Mouse (Mus musculus) bone marrow, adult 2 months (tissue): ENCODE measurements around the gene Tmem255a. TPM values are rescaled to one million over a fixed set of nuclear protein-coding genes. Genes with fewer than 3 reads are reported as not detected.
"Not testable (repeated sequence)": the region's sequence is repeated elsewhere in the genome, so short reads cannot be mapped to it uniquely, and the experiment has no call there.

Experiments
- H3K27ac ChIP-seq: fragments of 200-500 bp; 2 replicates; pipeline ENCODE4 v1.5.1; 2012; ENCODE audit warnings: low read depth, mild to moderate bottlenecking, control low read depth, inconsistent platforms, low read length; ENCODE audit not compliant: control insufficient read depth, poor library complexity, insufficient read depth
- H3K4me1 ChIP-seq: fragments of 200-500 bp; 2 replicates; pipeline ENCODE4 v1.6.1; 2011; ENCODE audit warnings: low read length; ENCODE audit not compliant: control insufficient read depth, insufficient read depth
- H3K4me3 ChIP-seq: fragments of 200-500 bp; replicated peaks from 2 replicates; pipeline ENCODE3; 2011; ENCODE audit warnings: mild to moderate bottlenecking, low read depth, low read length, control low read depth; ENCODE audit not compliant: control insufficient read depth
- CTCF ChIP-seq: fragments of 200-500 bp; IDR thresholded peaks from 2 replicates; pipeline ENCODE4 v1.5.1; 2011; ENCODE audit warnings: low read length, control low read depth; ENCODE audit not compliant: control insufficient read depth, insufficient read depth
- POLR2A ChIP-seq: fragments of 200-500 bp; IDR thresholded peaks from 2 replicates; pipeline ENCODE4 v1.6.1; 2011; ENCODE audit warnings: low read depth, mild to moderate bottlenecking, control low read depth, low read length, borderline replicate concordance; ENCODE audit not compliant: control insufficient read depth
- WGBS: fragments of 180-500 bp; shearing (Covaris S2); methylation state at CpG from one replicate; pipeline ENCODE4 v1.1.7; 2018; 5-methylcytosine and 5-hydroxymethylcytosine counted together
- polyA plus RNA-seq: library from polyadenylated mRNA; stranded (reverse); fragments of >200 nt; gene quantifications from 2 replicates; pipeline ENCODE4 v1.2.4, GENCODE M21; 2011; ENCODE audit warnings: low replicate concordance; ENCODE audit not compliant: missing spikeins, insufficient read depth, insufficient read length

Gene Tmem255a
- polyA plus RNA-seq, 1 experiment: not detected

GRCm38 (mm10) chrX:38180656-38181607 is 71.3 kb downstream of the Tmem255a start:
- 16% methylated on average over 37 of the region's 38 CpGs for WGBS
- TF ChIP-seq POLR2A: no peak
- no peak for TF ChIP-seq CTCF
- Histone ChIP-seq H3K27ac (no peak overlapping the region), H3K4me3 (peak overlapping the region; percentile 24), H3K4me1 (no peaks in the 10 kb centered on the region)

DNA sequence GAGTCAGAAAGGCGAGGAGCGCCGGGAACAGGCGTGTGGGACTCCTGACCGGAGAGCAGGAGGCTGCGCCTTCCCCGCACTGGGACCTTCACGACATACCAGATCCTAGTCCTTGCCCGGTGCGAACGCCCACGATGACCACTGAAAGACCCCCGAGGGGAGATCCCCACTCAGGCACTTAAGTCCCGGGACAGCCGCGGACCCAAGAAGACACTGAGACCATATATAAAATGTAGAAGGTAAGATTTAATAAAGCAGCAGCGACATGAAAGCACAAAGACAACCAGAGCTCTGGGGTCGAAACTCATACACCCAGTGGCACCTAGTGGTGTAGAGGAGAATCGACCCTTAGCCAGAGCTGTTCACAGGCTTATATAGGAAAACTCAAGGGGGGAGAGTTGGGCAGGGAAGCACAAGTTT is 72.3 kb downstream of the Tmem255a start:
- not testable (repeated sequence) for H3K4me1 ChIP-seq, H3K27ac ChIP-seq, H3K4me3 ChIP-seq
- WGBS: 29% methylated on average over 19 of the region's 19 CpGs

DNA sequence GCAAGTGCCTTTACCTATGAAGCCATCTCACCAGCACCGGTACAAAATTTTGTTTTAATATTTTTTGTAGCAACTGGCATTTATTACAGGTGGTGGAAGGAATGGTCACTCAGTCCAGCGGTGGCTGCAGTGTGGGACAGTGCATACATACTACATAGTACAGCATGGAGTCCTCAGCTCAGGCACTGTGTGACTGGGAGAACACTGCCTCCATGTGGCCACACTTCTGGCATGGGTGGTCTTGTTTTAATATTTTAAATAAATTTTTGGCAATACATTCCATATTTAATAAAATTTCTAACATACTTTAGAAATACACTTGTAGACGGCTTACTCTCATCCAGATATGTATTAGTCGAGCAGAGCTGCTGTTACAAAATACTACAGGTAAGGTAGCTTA is 85.6 kb downstream of the Tmem255a start:
- WGBS: 67% methylated on average over 4 of the region's 4 CpGs
- no peak overlapping the region for H3K27ac ChIP-seq
- no peaks in the 10 kb centered on the region for H3K4me1 ChIP-seq
- H3K4me3 ChIP-seq: no peak overlapping the region
- no peak for TF ChIP-seq CTCF
- TF ChIP-seq POLR2A: no peak

- 73% methylated on average over 9 of the region's 9 CpGs for WGBS
- no peak overlapping the region for H3K27ac ChIP-seq
- H3K4me3 ChIP-seq: no peak overlapping the region
- TF ChIP-seq CTCF (no peak), POLR2A (no peak)
- H3K4me1 ChIP-seq: no peaks in the 10 kb centered on the region
Measured at GRCm38 (mm10) chrX:38166064-38166463, 86.2 kb downstream of the Tmem255a start.

GRCm38 (mm10) chrX:38165315-38165714 is 86.9 kb downstream of the Tmem255a start:
- H3K27ac ChIP-seq: no peak overlapping the region
- 76% methylated on average over 3 of the region's 3 CpGs for whole genome bisulfite sequencing
- H3K4me3 ChIP-seq: no peak overlapping the region
- H3K4me1 ChIP-seq: no peaks in the 10 kb centered on the region
- TF ChIP-seq CTCF: no peak
- TF ChIP-seq POLR2A: no peak

- TF ChIP-seq POLR2A (no peak), CTCF (no peak)
- 68% methylated on average over 1 of the region's 1 CpGs for WGBS
- Histone ChIP-seq H3K4me1 (no peaks in the 10 kb centered on the region), H3K4me3 (no peak overlapping the region), H3K27ac (no peak overlapping the region)
Measured at GRCm38 (mm10) chrX:38159097-38159496, 93.1 kb downstream of the Tmem255a start.

Other genes with a start within 250 kb of the Tmem255a start
- not detected in 2 replicates for gene Btg1-ps1, start 233.6 kb downstream of the Tmem255a start, polyA plus RNA-seq
- not detected in 2 replicates for gene Btg1-ps2, start 209.3 kb downstream of the Tmem255a start, polyA plus RNA-seq
- gene Rhox10, start 186.0 kb downstream of the Tmem255a start, polyA plus RNA-seq: not detected in 2 replicates
- not detected in 2 replicates for gene Rhox11, start 167.3 kb downstream of the Tmem255a start, polyA plus RNA-seq
- not detected in 2 replicates for gene Rhox12, start 141.5 kb downstream of the Tmem255a start, polyA plus RNA-seq
- gene Rhox13, start 131.2 kb downstream of the Tmem255a start, polyA plus RNA-seq: not detected in 2 replicates
- gene Zbtb33, start 62.6 kb downstream of the Tmem255a start, polyA plus RNA-seq: 1.2 and 4.6 TPM in 2 replicates
- 0.23 and 0.35 TPM in 2 replicates for gene Atp1b4, start 63.7 kb upstream of the Tmem255a start, polyA plus RNA-seq
- 10.5 and 35.6 TPM in 2 replicates for gene Lamp2, start 204.0 kb upstream of the Tmem255a start, polyA plus RNA-seq